Comparison of ENCODE assay signal across 8 mouse cellular contexts in the genomic region with DNA sequence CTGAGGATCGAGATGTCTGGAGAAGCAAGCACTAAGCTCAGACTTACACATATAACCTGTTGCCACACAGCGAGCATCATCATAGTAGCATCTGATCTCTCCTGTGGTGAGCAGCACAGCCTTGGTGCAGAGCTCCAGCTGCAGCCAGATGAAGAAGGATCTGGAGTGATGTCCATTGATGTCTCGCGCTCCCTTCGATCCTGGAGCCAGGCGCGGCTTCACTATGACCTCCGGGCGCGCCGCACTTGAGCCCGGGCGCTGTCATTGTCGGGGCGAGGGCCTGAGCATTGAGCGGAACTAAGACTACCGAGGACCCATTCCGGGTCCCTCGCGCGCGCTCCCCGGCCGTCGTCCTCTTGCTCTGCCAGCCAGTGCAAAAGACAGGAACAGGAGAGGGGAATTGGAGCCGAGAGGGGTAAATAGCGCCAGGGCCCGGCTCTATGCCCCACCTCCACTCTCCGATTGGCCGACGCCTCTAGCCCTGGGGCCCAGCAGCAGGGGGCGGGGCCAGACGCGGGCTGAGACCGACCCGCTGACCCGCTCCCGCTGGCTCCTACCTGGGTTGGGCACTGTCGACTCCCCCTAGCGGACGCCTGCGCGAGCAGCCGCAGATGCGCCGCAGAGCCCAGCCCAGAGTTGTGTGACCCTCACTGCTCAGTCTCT. TPM values are rescaled to one million over a fixed set of nuclear protein-coding genes. Genes with fewer than 3 reads are reported as not detected.
DNase-seq lines count a peak whose midpoint lies in the region; ATAC-seq and TF ChIP-seq lines count a peak whose summit lies in the region.

No protein-coding gene starts in this region.

- TF ChIP-seq EP300 in heart, adult 2 months (IDR thresholded peaks at IDR 0.05; ENCODE audit: insufficient read depth, low read depth, low read length), result no peak

- H3K9ac ChIP-seq in embryonic facial prominence, embryonic 14.5 days (ENCODE audit: low read depth, low read length), result peak overlapping the region; percentile 63
- peak overlapping the region; percentile 66 for H3K9ac ChIP-seq in heart, adult 2 months (ENCODE audit: low read depth, low read length)
- peak overlapping the region; percentile 48 for H3K9ac ChIP-seq in limb, embryonic 11.5 days (ENCODE audit: low read length)
- H3K9ac ChIP-seq in midbrain, embryonic 13.5 days (replicated peaks), result peak overlapping the region; percentile 60

- under 1% methylated on average over 46 of the region's 46 CpGs for WGBS in bone marrow, adult 2 months
- under 1% methylated on average over 12 of the region's 46 CpGs for WGBS in embryonic facial prominence, embryonic 14.5 days
- WGBS in heart, adult 2 months, result under 1% methylated on average over 46 of the region's 46 CpGs
- under 1% methylated on average over 46 of the region's 46 CpGs for WGBS in kidney, adult 2 months
- WGBS in limb, embryonic 11.5 days, result under 1% methylated on average over 40 of the region's 46 CpGs
- 1% methylated on average over 45 of the region's 46 CpGs for WGBS in midbrain, embryonic 13.5 days
- WGBS in small intestine, adult 2 months, result 1% methylated on average over 46 of the region's 46 CpGs

- peak; percentile 62; the same call in 1 of the 2 replicates for TF ChIP-seq POLR2A in bone marrow, adult 2 months (IDR thresholded peaks at IDR 0.05; ENCODE audit: borderline replicate concordance, control insufficient read depth, low read depth, low read length)
- peak; percentile 67 for TF ChIP-seq POLR2A in heart, adult 2 months (IDR thresholded peaks at IDR 0.05; ENCODE audit: insufficient read depth, low read depth, low read length)
- no peak for TF ChIP-seq POLR2A in kidney, adult 2 months (IDR thresholded peaks at IDR 0.05; ENCODE audit: low read depth, low read length)
- TF ChIP-seq POLR2A in small intestine, adult 2 months (IDR thresholded peaks at IDR 0.05; ENCODE audit: low read depth, low read length), result peak; percentile 46; the same call in 1 of the 2 replicates

- peak overlapping the region; percentile 57 for H3K4me3 ChIP-seq in bone marrow, adult 2 months (replicated peaks; ENCODE audit: control insufficient read depth, low read depth, low read length)
- peak overlapping the region; percentile 54 for H3K4me3 ChIP-seq in embryonic facial prominence, embryonic 14.5 days (ENCODE audit: low read depth, low read length)
- H3K4me3 ChIP-seq in heart, adult 2 months, result peak overlapping the region; percentile 67
- peak overlapping the region; percentile 53 for H3K4me3 ChIP-seq in kidney, adult 2 months (ENCODE audit: insufficient read depth, low read depth, low read length)
- peak overlapping the region; percentile 38 for H3K4me3 ChIP-seq in limb, embryonic 11.5 days (ENCODE audit: low read depth, low read length)
- peak overlapping the region; percentile 61 for H3K4me3 ChIP-seq in midbrain, embryonic 13.5 days (replicated peaks)
- peak overlapping the region; percentile 77 for H3K4me3 ChIP-seq in small intestine, adult 2 months (ENCODE audit: low read depth, low read length)

- H3K36me3 ChIP-seq in embryonic facial prominence, embryonic 14.5 days (ENCODE audit: control insufficient read depth, insufficient read depth, low read length), result no peaks in the 10 kb centered on the region
- H3K36me3 ChIP-seq in heart, adult 2 months (ENCODE audit: control insufficient read depth, insufficient read depth, low read length), result no peaks in the 10 kb centered on the region
- H3K36me3 ChIP-seq in kidney, adult 2 months (ENCODE audit: control insufficient read depth, insufficient read depth, low read length), result no peaks in the 10 kb centered on the region
- no peaks in the 10 kb centered on the region for H3K36me3 ChIP-seq in limb, embryonic 11.5 days (ENCODE audit: control insufficient read depth, insufficient read depth, low read length)
- H3K36me3 ChIP-seq in midbrain, embryonic 13.5 days, result no peaks in the 10 kb centered on the region
- no peaks in the 10 kb centered on the region for H3K36me3 ChIP-seq in small intestine, adult 2 months (ENCODE audit: control insufficient read depth, insufficient read depth, low read length)

- no peaks in the 10 kb centered on the region for H3K79me2 ChIP-seq in heart, adult 2 months (replicated peaks; ENCODE audit: control insufficient read depth, insufficient read depth, low read length)

- peak; percentile 79; the same call in 1 of the 2 replicates for TF ChIP-seq CTCF in bone marrow, adult 2 months (IDR thresholded peaks at IDR 0.05; ENCODE audit: control insufficient read depth, insufficient read depth, low read length)
- peak; percentile 93 for TF ChIP-seq CTCF in heart, adult 2 months (IDR thresholded peaks at IDR 0.05)
- TF ChIP-seq CTCF in kidney, adult 2 months (conservative IDR thresholded peaks at IDR 0.05; ENCODE audit: insufficient read depth, insufficient read length, low read depth, low read length), result peak; percentile 69
- TF ChIP-seq CTCF in small intestine, adult 2 months (IDR thresholded peaks at IDR 0.05; ENCODE audit: extremely low read depth, insufficient read length, insufficient replicate concordance, low read depth, low read length), result peak; percentile 79

- peak overlapping the region; percentile 38; the same call in 1 of the 2 replicates for H3K27ac ChIP-seq in bone marrow, adult 2 months (ENCODE audit: control insufficient read depth, insufficient read depth, low read depth, low read length, poor library complexity)
- no peak overlapping the region for H3K27ac ChIP-seq in embryonic facial prominence, embryonic 14.5 days (replicated peaks; ENCODE audit: low read depth, low read length)
- peak overlapping the region; percentile 78 for H3K27ac ChIP-seq in heart, adult 2 months
- H3K27ac ChIP-seq in kidney, adult 2 months (ENCODE audit: insufficient read depth, low read depth, low read length), result no peak overlapping the region
- H3K27ac ChIP-seq in limb, embryonic 11.5 days (replicated peaks; ENCODE audit: low read depth, low read length), result no peak overlapping the region
- no peak overlapping the region for H3K27ac ChIP-seq in midbrain, embryonic 13.5 days
- no peak overlapping the region for H3K27ac ChIP-seq in small intestine, adult 2 months (ENCODE audit: insufficient read depth, low read depth, low read length)

- DNase-seq in embryonic facial prominence, embryonic 14.5 days (ENCODE audit: low spot score), result peak; percentile 95
- DNase-seq in heart, adult 2 months, result peak; percentile 94 to 97
- DNase-seq in kidney, adult 2 months, result peak; percentile 97
- DNase-seq in limb, embryonic 11.5 days (ENCODE audit: low spot score), result peak; percentile 97
- DNase-seq in MN1 (ENCODE audit: low spot score), result no peak

- intact Hi-C loops in heart, adult 2 months (cut with DNase I), result loop anchor here (1.0 to 10.0 kb wide), 4 partner anchors 86 to 273 kb away; no protein-coding TSS in a partner anchor

- H3K4me1 ChIP-seq in bone marrow, adult 2 months (ENCODE audit: control insufficient read depth, insufficient read depth, low read length), result peaks cover 3% of the 10 kb centered on the region; the same call in 1 of the 2 replicates
- peaks cover 4% of the 10 kb centered on the region for H3K4me1 ChIP-seq in embryonic facial prominence, embryonic 14.5 days (ENCODE audit: control insufficient read depth, insufficient read depth, low read length)
- H3K4me1 ChIP-seq in heart, adult 2 months (ENCODE audit: control insufficient read depth, insufficient read depth, low read length), result peaks cover 6% of the 10 kb centered on the region
- no peaks in the 10 kb centered on the region; the same call in 1 of the 2 replicates for H3K4me1 ChIP-seq in kidney, adult 2 months (ENCODE audit: control insufficient read depth, insufficient read depth, low read length)
- no peaks in the 10 kb centered on the region for H3K4me1 ChIP-seq in limb, embryonic 11.5 days (ENCODE audit: control insufficient read depth, insufficient read depth, low read length)
- H3K4me1 ChIP-seq in midbrain, embryonic 13.5 days (replicated peaks), result peaks cover 9% of the 10 kb centered on the region
- peaks cover 7% of the 10 kb centered on the region; the same call in 1 of the 2 replicates for H3K4me1 ChIP-seq in small intestine, adult 2 months (ENCODE audit: control insufficient read depth, insufficient read depth, insufficient read length, low read length)

- peak; percentile 100 for ATAC-seq in embryonic facial prominence, embryonic 14.5 days (ENCODE audit: low read depth)
- peak; percentile 100 for ATAC-seq in limb, embryonic 11.5 days (ENCODE audit: insufficient number of reproducible peaks, low FRiP score, low TSS enrichment, low read depth)
- ATAC-seq in midbrain, embryonic 13.5 days, result peak; percentile 100

- H3K4me2 ChIP-seq in embryonic facial prominence, embryonic 14.5 days (ENCODE audit: low read depth, low read length), result peak overlapping the region; percentile 92
- H3K4me2 ChIP-seq in limb, embryonic 11.5 days (ENCODE audit: low read depth, severe bottlenecking), result peak overlapping the region; percentile 87
- peak overlapping the region; percentile 85 for H3K4me2 ChIP-seq in midbrain, embryonic 13.5 days (replicated peaks)

- H3K27me3 ChIP-seq in embryonic facial prominence, embryonic 14.5 days (replicated peaks; ENCODE audit: control insufficient read depth, insufficient read depth, low read length), result 0 out of 2 replicates have a peak, but pooled peaks cover 3% of the 10 kb centered on the region
- no peaks in the 10 kb centered on the region for H3K27me3 ChIP-seq in heart, adult 2 months (ENCODE audit: control insufficient read depth, insufficient read depth, low read length)
- no peaks in the 10 kb centered on the region for H3K27me3 ChIP-seq in kidney, adult 2 months (replicated peaks; ENCODE audit: control insufficient read depth, insufficient read depth, low read length)
- H3K27me3 ChIP-seq in limb, embryonic 11.5 days (ENCODE audit: control insufficient read depth, insufficient read depth, low read length), result no peaks in the 10 kb centered on the region
- peaks cover 2% of the 10 kb centered on the region; the same call in 1 of the 2 replicates for H3K27me3 ChIP-seq in midbrain, embryonic 13.5 days
- no peaks in the 10 kb centered on the region for H3K27me3 ChIP-seq in small intestine, adult 2 months (ENCODE audit: control insufficient read depth, insufficient read depth, low read length)

- H3K9me3 ChIP-seq in embryonic facial prominence, embryonic 14.5 days (ENCODE audit: control insufficient read depth, low read length), result no peaks in the 10 kb centered on the region
- no peaks in the 10 kb centered on the region for H3K9me3 ChIP-seq in limb, embryonic 11.5 days (ENCODE audit: control insufficient read depth, low read length)
- H3K9me3 ChIP-seq in midbrain, embryonic 13.5 days, result no peaks in the 10 kb centered on the region

RNA-seq across cellular contexts. Expression of gene Gm14085, which starts 17.3 kb away (rescaled TPM):
- polyA plus RNA-seq in bone marrow, adult 2 months (2011; ENCODE audit: insufficient read depth, insufficient read length, low replicate concordance, missing spikeins), result 0.41 TPM in 1 of 2 replicates, not detected in the other
- polyA plus RNA-seq in embryonic facial prominence, embryonic 14.5 days (2014; fragmentation: Nextera tagmentation; extraction: Ambion mirVana), result not detected in 2 replicates
- under 1 TPM; 0.45 to 0.52 TPM for total RNA-seq in heart, adult 2 months (2021)
- polyA plus RNA-seq in heart, adult 2 months (2012; rRNA removed), result 0.06 and 1.3 TPM in 2 replicates
- polyA plus RNA-seq in kidney, adult 2 months (2012; rRNA removed), result 0.07 and 0.20 TPM in 2 replicates
- polyA plus RNA-seq in limb, embryonic 11.5 days (2014; fragmentation: Nextera tagmentation; extraction: Ambion mirVana), result not detected in 2 replicates
- not detected in 2 replicates for polyA plus RNA-seq in midbrain, embryonic 13.5 days (2015; fragmentation: Nextera tagmentation; extraction: Ambion mirVana)
- 0.08 and 4.2 TPM in 2 replicates for polyA plus RNA-seq in small intestine, adult 2 months (2012; rRNA removed)

RNA-seq across cellular contexts. Expression of gene Slc28a2, which starts 41.2 kb away (rescaled TPM):
- 12.7 and 25.8 TPM in 2 replicates for polyA plus RNA-seq in bone marrow, adult 2 months (2011; ENCODE audit: insufficient read depth, insufficient read length, low replicate concordance, missing spikeins)
- polyA plus RNA-seq in embryonic facial prominence, embryonic 14.5 days (2014; fragmentation: Nextera tagmentation; extraction: Ambion mirVana), result 1.0 and 1.2 TPM in 2 replicates
- total RNA-seq in heart, adult 2 months (2021), result 10 to 100 TPM; 20.4 to 20.7 TPM
- polyA plus RNA-seq in heart, adult 2 months (2012; rRNA removed), result 17.6 and 37.8 TPM in 2 replicates
- 0.69 and 2.0 TPM in 2 replicates for polyA plus RNA-seq in kidney, adult 2 months (2012; rRNA removed)
- polyA plus RNA-seq in limb, embryonic 11.5 days (2014; fragmentation: Nextera tagmentation; extraction: Ambion mirVana), result not detected in 2 replicates
- polyA plus RNA-seq in midbrain, embryonic 13.5 days (2015; fragmentation: Nextera tagmentation; extraction: Ambion mirVana), result 0.09 TPM in 1 of 2 replicates, not detected in the other
- polyA plus RNA-seq in small intestine, adult 2 months (2012; rRNA removed), result 44.1 and 116 TPM in 2 replicates

Comparison
In these comparisons a context has a peak if more than half of its experiments do, and no peak if none do; other contexts are left out.
1. H3K27ac ChIP-seq: peak in bone marrow, adult 2 months (single experiment) and heart, adult 2 months (single experiment); none in embryonic facial prominence, embryonic 14.5 days (single experiment), kidney, adult 2 months (single experiment), limb, embryonic 11.5 days (single experiment), midbrain, embryonic 13.5 days (single experiment) and small intestine, adult 2 months (single experiment).
2. Peak in every context shown above with its lines, with median percentiles within 50 percentile points of each other: H3K4me3 ChIP-seq, CTCF ChIP-seq, ATAC-seq, H3K4me2 ChIP-seq and H3K9ac ChIP-seq.